Mouse (Mus musculus) embryo, embryonic 11 days (tissue): ENCODE results near the gene Hoxc4.

Source experiments
- DNase-seq: peaks from one replicate; pipeline ENCODE4 v3.0.0-alpha.2; 2015

Hoxc4 gene

DNA sequence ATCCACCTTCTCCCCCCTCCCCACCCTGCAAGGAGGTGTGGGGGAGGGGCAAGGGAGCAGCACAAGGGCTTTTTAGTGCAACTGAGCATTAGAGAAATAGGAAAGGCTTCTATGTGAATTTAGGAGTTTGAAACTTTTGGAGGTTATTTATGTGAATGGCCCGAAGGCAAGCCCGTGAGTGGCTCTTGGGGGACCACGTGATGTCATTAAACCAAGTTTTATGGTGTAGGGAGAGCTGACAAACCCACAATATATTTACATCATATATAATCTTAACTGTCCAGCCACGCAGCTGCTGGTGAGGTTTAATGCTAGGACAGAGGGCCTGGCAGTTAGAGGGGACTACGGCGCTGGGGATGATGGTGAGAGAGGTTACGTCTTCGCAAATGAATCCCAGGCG, at the start of gene Hoxc4:
TSS of gene Hoxc4 (plus strand) at position 299 of the 400 bp plus-strand sequence.
- DNase-seq: peak; percentile 66

DNA sequence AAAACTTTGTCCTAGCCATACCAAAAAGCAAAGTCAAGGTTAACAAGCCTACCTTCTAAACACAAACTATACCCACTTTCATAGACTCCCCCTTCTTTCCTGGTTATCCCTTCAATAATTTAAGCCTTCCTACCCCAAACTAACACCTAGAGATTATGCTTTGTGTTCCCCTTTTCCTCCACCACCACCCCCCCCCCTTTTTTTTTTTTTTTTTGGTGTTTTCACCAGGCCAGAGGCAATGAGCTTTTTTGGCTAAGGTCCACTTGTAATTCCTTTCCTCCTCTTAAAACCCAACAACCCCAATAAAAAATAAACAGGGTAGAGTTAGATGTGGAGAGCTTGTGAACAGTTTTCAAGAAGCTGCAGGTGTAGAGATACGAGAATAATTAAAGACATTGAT, 49.4 kb upstream of the Hoxc4 start:
- DNase-seq: no peak

DNA sequence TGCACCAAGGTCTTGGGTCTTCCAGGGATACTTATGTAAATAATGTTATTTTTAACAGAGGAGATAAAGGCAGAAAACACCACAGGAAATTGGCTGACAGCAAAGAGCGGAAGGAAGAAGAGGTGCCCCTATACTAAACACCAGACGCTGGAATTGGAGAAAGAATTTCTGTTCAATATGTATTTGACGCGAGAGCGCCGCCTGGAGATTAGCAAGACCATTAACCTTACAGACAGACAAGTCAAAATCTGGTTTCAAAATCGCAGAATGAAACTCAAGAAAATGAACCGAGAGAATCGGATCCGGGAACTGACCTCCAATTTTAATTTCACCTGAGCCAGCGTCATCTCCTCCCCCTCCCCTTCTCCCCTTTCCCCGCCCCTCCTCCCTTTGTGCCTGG, 48.0 kb upstream of the Hoxc4 start:
- DNase-seq: no peak

DNA sequence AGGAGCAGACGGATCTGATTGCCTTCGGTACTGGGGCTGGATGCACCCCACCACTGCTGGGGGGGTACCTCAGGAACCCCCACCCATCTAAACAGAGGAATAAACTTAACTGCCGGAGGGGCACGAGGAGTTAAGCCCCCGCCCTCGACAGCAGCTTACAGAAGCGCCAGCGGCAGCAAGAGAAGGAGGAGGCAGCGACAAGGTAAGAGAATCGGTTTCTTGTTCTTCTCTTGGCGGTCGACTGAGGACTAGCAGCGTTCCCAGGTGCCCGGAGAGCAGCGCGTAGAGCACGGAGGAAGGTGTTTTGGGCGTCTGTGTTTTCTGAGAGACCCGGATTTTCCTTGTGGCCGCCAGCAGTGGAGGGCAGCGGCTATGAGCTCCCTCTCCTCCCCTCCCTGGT, 46.5 kb upstream of the Hoxc4 start:
- no peak for DNase-seq

DNA sequence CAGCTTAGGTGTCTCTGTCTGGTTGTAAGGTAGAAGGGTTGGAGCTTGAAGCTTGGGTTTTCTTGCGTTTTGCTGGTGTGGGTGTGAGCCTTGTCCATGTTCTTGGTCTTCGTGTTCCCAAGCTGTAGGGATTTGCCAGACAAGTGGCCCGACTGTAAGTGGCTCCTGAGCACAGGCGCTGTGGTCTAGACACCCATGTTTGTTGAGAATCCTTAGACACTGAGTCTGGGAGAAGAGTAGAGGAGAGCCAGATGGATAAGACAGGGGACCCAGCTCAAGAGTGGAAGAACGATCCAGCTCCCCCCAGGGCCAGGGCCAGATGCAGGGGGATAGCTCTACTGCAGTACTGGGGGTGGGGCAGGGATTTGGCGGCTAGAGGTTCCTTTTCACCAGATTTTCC, 46.0 kb upstream of the Hoxc4 start:
- DNase-seq: no peak

DNA sequence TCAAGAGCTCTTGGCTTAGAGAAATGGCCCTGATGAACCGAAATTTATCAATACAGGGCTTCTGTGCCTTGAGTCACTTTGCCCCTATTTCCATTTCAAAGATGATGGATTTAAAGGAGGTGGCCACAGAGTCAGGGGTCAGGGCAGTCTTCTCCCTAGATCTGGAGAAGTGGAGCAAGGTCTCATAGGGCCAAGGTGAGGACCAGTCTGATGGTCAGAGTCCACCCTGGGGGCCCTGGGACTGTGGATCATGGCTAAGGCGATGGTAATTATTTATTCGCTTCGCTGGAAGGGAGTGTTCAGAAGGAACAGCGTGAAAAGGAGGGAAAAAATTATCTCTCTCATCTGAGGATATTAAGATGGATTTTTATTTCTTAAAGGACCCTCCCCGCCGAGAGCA, 43.7 kb upstream of the Hoxc4 start:
- DNase-seq: no peak

DNA sequence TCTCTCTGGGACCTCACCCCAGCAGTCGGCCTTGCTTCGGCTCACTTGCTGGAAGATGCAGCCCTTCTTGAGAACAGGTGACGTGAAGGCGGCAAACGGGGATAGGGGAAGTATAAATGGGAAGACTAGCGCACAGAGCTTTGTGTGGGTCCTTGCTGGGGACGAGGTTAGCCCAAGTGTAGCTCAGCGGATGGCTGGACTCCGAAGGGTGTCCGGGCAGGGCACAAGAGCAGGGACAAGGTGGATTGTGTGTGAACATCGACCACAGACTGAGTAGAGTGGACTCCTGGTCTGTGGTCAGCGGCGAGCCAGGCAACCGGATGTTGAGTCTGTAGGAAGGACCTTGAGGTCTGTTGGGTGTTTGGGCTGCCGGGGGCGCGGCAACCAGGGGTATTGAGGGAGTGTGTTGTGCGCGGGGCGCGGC, 43.0 kb upstream of the Hoxc4 start:
- DNase-seq: no peak

DNA sequence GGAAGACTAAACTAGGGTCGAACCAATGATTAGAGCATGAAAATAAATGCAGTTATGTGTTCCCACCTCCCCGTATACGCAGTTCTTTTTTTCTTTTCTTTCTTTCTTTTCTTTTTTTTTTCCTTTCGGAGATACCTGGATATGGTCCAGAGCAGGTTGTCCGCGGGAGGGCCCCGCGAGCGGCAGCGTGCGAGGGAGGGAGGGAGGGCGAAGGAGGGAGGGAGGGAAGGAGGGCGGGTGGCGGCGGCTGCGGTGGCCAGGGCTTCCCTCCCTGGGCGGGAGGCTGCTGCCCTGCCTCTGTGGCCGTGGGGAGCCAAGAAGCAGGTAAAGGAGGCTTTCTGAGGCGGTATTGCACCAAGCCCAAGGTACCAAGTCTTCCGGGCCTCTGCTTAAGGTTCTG, 42.6 kb upstream of the Hoxc4 start, which contains the start of gene Hoxc9:
TSS of gene Hoxc9 (plus strand) at position 269 of the 400 bp plus-strand sequence.
- no peak for DNase-seq

DNA sequence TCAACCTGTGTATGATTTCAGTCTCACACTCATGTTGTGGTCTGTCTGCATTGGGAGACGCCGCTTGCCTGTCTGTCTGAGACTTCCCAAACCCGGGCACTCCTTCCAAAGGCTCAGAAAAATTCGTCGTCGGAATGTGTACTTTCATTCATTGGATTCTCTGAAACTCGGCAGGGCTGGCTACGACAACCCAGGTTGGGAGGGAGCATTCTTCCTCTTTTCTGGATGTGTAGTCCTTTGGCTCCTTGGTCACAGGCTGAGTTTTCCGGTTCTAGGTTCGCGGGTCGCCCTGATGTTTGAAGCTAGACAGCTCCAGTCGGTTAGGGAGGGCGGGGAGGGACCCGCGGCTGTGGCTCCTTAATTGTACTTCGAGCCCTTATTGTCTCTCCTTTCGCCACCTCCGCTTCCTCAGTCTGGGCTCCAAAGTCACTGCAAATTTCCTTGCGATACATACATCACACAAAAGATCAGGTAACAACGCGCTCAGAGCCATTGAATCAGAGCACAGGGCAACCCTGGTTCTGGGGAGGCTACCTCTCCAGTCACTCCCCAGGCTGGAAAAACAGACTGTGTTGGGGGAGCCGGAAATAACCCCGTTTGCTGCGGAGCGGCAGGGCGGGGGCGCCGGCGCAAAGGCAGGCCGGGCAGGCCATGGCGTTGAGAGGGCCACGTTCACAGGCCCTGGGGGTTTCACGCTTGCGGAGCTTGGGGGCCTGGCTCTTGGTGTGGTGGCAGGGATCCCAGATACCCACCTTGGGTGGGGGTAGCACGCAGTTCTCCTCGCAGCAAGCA, 41.9 kb upstream of the Hoxc4 start:
- no peak for DNase-seq

DNA sequence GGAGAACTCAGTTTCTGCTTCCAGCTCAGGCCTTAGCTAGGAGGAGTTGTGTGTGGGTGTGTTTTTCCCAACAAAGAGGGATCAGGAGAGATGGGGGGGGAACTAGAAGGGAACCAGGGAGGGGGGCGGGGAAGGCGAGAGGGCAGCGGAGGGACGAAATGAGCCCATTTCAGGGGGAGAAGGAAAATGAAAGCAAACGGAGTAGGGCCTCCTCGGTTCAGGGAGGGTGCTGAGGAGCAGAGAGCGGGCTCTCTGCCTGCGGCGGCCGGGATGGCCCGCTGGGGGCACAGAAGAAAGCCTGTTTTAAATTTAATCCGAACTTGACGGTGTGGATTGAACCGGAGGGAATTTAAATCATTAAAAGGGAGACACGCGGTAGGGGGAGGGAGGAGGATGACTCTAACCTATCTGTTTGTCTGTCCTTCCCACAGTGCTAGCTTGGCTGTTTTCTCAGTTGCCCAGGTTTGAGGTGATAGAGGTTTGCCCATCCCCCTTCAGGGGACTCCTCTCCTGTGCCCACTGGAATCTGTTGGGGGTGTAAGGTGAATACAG, 41.2 kb upstream of the Hoxc4 start:
- no peak for DNase-seq

DNA sequence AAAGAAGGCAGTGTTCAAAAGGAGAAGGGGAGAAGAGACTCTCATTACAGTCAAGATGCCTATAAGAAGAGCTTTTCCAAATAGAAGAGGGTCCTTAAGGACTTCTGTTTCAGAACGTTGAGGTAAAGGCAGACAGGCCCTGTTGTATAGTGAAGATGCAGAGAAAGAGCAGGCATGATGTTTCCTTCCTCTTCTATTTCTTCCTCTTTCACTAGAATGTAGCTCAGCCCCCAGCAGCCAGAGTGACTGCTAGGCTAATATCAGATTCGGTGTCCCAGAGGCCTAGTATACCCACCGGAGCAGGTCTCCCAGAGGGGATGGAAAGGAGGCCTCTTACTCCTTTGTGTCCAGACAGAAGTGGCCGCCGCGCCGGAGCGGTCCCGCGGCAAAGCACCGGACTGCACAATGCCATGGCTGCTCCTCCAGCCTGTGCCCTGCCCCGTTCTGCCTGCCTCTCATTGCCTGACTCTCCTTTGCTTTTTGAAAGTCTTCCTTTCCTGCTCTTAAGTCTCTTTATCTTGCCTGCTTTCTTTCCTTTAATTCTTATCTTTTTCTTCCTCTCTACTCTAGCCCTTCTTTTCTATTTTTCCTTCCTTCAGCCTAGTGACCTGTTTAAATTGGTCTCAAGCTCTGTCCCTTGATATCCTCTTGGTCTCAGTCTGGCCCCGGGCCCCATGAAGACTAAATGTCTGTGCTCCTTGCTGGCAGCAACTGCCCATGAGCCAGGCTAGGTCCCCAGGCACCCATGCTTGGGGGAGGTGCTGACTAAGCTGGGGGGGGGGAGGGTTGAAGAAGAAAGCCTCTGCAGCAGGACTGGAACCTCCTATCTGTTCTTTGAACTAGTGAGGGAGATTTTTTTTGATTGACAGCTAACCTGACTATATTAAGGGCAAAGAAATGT, 39.9 kb upstream of the Hoxc4 start:
- DNase-seq: no peak

DNA sequence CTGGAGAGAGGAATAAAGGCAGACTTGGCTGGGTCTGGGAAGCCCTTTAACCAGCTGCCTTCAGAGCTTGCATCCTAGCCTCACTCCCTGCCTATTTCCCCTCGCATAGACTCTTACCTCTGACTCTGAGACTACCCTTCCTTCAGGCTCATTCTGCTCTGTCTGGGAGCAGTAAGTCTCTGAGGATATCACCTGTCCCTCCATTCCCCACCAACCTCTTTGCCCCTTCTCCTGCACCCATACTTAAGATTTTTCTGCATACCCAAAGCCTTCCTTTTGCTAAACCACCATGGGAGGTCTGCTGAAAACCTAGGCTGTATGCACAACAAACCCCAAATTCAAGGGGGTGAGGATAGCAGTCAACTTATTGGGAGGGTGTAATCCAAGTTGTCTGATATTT, 38.8 kb upstream of the Hoxc4 start:
- DNase-seq: no peak

DNA sequence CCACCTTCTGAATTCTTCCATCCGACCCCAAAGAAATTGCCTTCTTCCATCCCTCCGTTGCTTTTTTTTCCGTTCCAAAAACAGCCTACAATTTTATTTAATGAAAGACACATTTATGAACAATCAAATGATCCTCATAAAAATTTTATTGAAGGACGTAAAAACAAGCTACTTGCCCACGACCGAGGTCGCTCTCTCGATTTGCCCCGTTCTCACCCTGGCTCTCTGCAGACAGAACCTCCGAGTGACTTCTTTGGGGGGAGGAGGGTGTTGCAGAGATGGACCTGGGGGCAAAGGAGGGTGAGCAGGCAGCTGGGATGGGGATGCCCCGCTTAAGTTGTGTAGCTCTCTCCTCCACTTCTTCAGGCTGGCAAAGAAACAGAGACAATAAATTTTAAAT, 38.4 kb upstream of the Hoxc4 start:
- no peak for DNase-seq

DNA sequence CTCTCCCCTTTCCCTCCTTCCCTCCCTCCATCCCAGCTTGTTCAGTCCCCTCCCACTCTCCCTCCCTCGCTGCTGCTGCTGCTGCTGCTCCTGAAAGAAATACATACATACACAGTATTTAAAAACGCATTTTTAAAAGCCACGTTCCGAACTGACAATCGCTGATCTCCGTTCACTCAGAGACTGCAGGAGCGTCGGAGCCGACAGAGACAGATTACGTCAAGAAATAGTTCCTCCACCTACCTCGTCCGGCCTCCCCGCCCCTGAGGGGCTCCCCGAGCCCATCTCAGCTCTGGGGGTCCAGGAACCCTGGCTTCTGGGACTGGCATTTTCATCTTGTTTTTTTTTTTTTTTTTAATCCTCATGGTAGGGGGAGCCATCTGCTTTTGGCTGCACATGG, 37.8 kb upstream of the Hoxc4 start:
- no peak for DNase-seq

DNA sequence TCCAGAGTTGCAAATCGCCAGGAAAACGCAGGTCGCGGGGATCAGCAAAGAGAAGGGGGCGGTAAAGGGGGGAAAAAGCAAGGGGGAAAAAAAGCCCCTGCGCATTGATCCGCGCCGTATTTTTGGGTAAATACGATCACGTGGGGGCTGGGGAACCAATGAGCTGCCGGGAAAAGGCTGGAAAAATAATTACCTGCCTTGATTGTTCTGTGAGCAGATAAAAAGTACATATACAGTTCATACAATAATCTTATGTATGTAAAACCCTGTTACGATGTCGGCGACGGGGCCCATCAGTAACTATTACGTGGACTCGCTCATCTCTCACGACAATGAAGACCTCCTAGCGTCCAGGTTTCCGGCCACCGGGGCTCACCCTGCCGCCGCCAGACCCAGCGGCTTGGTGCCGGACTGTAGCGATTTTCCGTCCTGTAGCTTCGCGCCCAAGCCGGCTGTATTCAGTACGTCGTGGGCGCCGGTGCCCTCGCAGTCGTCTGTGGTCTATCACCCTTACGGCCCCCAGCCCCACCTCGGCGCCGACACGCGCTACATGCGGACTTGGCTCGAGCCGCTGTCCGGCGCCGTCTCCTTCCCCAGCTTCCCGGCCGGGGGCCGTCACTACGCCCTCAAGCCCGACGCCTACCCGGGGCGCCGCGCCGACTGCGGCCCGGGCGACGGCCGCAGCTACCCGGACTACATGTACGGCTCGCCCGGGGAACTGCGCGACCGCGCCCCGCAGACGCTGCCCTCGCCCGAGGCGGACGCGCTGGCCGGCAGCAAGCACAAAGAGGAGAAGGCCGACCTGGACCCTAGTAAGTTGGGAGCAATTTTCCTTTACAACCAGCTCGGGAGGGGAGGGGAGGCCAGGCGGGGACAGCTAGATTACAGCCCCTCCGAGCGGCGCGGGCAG, 37.1 kb upstream of the Hoxc4 start:
- DNase-seq: peak; percentile 88

DNA sequence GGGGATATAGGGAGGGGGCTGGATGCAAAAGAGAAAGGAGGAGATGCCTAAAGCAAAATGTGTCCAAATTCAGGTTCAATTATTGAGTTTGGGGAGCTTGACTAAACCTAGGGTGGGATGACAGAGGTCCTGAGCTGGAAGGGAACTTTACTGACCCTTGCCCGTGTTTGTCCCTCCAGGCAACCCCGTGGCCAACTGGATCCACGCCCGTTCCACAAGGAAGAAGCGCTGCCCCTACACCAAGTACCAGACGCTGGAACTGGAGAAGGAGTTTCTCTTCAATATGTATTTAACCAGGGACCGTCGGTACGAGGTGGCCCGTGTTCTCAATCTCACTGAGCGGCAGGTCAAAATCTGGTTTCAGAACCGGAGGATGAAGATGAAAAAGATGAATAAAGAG, 35.0 kb upstream of the Hoxc4 start:
- DNase-seq: no peak

DNA sequence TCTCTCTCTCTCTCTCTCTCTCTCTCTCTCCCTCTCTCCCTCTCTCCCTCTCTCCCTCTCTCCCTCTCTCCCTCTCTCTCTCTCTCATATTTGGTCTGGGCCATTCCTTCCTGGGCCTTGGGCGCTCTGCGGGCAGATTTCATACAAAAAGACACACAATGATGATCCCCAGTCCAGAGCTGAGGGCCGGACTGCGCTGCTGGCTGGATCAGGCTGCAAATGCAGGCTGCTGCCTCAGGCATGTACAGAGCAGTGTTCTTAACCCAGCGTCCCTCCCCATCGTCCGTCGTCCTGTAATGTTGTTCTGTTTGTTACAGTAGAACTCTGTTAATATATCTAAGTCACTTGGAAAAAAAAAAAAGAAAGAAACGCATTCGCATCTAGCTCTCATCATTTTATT, 34.2 kb upstream of the Hoxc4 start:
- no peak for DNase-seq

DNA sequence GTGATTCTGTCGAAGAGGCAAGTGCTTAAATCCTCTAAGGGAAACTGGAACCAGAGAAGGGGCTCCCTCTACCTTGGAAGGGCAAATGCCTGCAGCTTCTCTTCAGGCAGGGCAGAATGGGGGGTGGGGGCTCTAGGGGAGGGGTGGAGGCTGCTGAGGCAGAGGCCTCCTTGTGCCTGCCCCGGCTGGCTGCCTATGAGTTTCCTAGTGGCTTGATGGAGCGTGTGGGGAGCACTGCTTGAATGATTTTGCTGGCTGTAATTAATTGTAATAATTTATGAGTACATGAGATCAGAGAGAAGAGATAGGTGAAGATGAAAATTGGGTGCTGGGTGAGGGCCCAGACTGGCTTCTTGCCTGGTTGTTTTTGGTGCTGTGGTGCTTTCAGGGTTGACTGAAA, 33.8 kb upstream of the Hoxc4 start:
- no peak for DNase-seq

DNA sequence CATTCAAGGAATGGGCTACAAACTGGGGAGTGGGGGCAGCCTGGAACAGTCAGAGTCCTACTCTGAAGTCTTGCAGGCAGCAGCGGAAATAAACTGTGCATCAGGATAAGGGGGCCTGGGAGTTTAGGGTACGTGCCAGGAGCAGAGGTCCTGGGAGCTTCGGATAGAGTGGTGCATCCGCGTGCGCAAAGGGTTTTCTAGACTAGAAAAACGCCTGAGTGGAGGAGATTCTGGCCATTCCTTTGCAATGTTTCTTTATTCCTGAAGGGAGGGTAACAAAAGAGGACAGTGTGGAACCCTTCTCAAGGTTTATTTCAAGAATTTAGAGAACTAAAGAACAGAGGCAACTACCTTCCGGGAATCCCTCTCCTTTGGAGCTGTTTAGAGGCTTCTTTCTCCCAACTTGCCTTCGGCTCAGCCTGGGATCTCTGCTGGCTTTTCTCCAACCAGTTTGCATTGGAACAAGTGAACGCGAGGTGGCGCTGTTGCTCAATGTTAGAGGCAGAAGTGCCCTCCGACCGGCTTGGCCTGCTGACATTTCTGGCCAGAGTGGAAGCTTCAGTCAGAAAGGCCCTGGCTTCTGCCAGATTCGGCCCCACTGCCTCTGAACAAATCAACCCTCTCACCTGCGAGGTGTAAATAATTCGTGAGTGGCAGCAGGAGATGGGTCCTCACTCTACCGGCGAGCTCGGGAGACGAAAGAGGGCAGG, 31.5 kb upstream of the Hoxc4 start:
- peak; percentile 96 for DNase-seq

DNA sequence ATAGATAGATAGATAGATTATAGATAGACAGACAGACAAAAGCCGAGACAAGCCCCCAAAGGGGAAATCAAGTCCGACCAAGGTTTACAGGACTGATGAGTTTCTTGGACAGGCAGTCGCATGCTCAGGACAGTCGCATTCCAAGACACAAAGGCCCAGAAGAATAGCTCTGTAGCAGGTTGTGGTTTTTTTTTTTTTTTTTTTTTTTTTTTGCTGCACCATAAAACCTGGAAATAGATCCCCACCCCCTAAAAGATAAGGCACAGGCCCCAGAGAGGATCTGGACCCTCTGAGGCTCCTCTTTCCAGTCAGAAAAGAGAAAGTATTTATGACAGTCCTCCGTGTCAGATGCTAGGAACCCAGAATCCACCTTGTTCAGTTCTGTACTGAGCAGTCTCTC, 30.7 kb upstream of the Hoxc4 start:
- no peak for DNase-seq

DNA sequence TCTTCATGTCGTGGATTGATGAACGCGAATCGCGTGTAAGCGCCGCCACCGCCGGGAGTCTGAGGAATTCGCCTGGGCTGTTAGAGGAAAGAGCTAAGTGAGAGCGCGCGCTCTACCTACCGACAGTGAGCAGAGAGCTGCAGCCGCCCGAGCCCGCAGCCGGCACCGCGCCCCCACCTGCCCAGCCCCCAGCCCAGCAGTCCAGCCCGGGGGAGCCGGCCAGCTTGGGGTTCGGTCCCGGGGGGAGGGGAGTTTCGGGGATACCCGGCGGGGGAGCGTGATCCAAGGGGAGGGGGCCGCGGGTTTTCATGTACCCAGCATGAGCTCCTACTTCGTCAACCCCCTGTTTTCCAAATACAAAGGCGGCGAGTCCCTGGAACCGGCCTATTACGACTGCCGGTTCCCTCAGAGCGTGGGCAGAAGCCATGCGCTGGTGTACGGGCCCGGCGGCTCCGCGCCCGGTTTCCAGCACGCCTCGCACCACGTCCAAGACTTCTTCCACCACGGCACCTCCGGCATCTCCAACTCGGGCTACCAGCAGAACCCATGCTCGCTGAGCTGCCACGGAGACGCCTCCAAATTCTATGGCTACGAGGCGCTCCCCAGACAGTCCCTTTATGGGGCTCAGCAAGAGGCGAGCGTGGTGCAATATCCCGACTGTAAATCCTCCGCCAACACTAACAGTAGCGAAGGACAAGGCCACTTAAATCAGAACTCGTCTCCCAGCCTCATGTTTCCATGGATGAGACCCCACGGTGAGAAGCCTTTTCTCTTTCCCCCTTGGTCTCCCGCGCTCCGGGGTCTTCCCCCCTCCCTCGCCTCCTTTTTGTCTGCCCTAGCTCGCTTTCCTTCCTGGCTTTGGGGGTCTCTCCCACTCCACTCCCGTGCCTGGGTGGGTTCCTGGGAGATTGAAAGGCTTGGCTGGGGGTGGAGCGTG, 28.0 kb upstream of the Hoxc4 start, which contains the start of gene Hoxc8:
TSS of gene Hoxc8 (plus strand) at position 147 of the 937 bp plus-strand sequence.
- peak; percentile 80 for DNase-seq
